ENCODE assay signal across 12 mouse cellular contexts in the genomic region with DNA sequence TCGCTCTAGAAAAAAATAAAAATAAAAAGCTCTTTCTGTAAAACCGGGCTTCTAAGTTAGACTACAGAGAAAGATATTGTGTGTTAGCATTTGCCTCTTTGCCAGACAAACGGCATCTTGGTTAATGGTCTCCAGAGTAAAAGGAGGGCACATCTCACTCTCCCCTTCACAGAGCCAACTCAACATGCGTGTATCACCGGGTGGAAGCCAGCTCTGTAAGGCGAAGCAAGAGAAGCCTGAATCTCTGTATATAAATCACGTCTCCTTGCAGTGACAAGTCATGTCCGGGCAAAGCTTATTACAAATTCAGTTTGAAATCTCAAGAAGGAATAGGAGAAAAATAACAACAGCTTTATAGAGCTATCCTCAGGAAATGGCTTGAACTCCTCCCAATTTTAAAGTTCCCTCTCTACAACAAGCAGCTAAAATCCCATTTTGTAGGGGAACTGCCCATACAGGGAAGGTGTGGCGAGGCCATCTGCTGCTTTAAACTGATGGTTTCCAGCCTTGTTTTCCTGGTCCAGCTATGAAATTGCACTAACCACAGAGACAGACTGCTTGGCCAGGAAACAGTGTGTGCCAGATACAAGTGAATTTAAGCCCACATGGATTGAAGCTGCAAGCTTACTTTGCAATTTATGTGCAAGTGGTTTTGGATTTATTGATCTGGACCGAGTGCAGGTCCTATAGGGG.
A peak's percentile ranks its signal among the peaks of the same experiment; 100 is the strongest.
DNase-seq lines count a peak whose midpoint lies in the region; ATAC-seq and TF ChIP-seq lines count a peak whose summit lies in the region.
"Had no signal": no experiment of that assay in that cellular context is flagged by ENCODE, and none has a peak within 500 bp of the region (broad histone marks: within the 10 kb centered on the region; RNA-seq: fewer than 3 reads in every experiment).

No protein-coding gene starts in this region.

- DNase-seq in gastrocnemius, adult 2 months: no peak
- DNase-seq in gastrocnemius, adult 18-20 months (ENCODE audit: low spot score): no peak
- DNase-seq in 3T3-L1 (ENCODE audit: low read depth, low spot score): peak; percentile 6
- peak; percentile 70 to 86 for DNase-seq in cerebellum, adult 2 months
- DNase-seq in MN1 (ENCODE audit: low spot score): no peak
- DNase-seq: liver, embryonic 13.5 days had no signal

- 23% methylated on average over 10 of the region's 10 CpGs for WGBS in cerebellum, adult 2 months
- WGBS in hindbrain, embryonic 16.5 days: 53% methylated on average over 10 of the region's 10 CpGs
- 63% methylated on average over 10 of the region's 10 CpGs for WGBS in intestine, embryonic 16.5 days

- intact Hi-C loops in gastrocnemius, adult 2 months (cut with DNase I): no loop called here

- H3K4me2 ChIP-seq in hindbrain, embryonic 16.5 days (ENCODE audit: low read length): no peak overlapping the region
- H3K4me2 ChIP-seq in intestine, embryonic 16.5 days (ENCODE audit: low read depth, low read length): no peak overlapping the region
- H3K4me2 ChIP-seq: heart, embryonic 12.5 days; intestine, embryonic 15.5 days; liver, embryonic 13.5 days had no signal

- H3K36me3 ChIP-seq in hindbrain, embryonic 16.5 days (ENCODE audit: control insufficient read depth, insufficient read depth, low read length): no peaks in the 10 kb centered on the region
- H3K36me3 ChIP-seq in intestine, embryonic 16.5 days (ENCODE audit: control insufficient read depth, insufficient read depth, low read length): no peaks in the 10 kb centered on the region
- H3K36me3 ChIP-seq: heart, embryonic 12.5 days; intestine, embryonic 15.5 days; liver, embryonic 13.5 days had no signal

- no peak overlapping the region for H3K4me3 ChIP-seq in gastrocnemius, adult 2 months
- H3K4me3 ChIP-seq in cerebellum, adult 2 months (replicated peaks; ENCODE audit: insufficient read depth, low read depth, low read length): no peak overlapping the region
- H3K4me3 ChIP-seq in hindbrain, embryonic 16.5 days (ENCODE audit: low read length): no peak overlapping the region
- no peak overlapping the region for H3K4me3 ChIP-seq in intestine, embryonic 16.5 days (ENCODE audit: low read length)
- H3K4me3 ChIP-seq: heart, embryonic 12.5 days; intestine, embryonic 15.5 days; liver, embryonic 13.5 days had no signal

- H3K9ac ChIP-seq in hindbrain, embryonic 16.5 days (ENCODE audit: low read depth, low read length): no peak overlapping the region
- H3K9ac ChIP-seq in intestine, embryonic 16.5 days (ENCODE audit: low read depth, low read length): no peak overlapping the region
- H3K9ac ChIP-seq: heart, embryonic 12.5 days; intestine, embryonic 15.5 days; liver, embryonic 13.5 days had no signal

- no peak for TF ChIP-seq POLR2A in cerebellum, adult 2 months (IDR thresholded peaks at IDR 0.05; ENCODE audit: borderline replicate concordance, insufficient read depth, low read length)

- peaks cover 11% of the 10 kb centered on the region; the same call in 1 of the 2 replicates for H3K4me1 ChIP-seq in cerebellum, adult 2 months (ENCODE audit: control insufficient read depth, insufficient read depth, low read length)
- no peaks in the 10 kb centered on the region; the same call in 1 of the 2 replicates for H3K4me1 ChIP-seq in hindbrain, embryonic 16.5 days (ENCODE audit: control insufficient read depth, insufficient read depth, low read depth, low read length)
- no peaks in the 10 kb centered on the region for H3K4me1 ChIP-seq in intestine, embryonic 16.5 days (ENCODE audit: control insufficient read depth, insufficient read depth, low read length)
- H3K4me1 ChIP-seq: heart, embryonic 12.5 days; intestine, embryonic 15.5 days; liver, embryonic 13.5 days had no signal

- H3K9me3 ChIP-seq in hindbrain, embryonic 16.5 days (ENCODE audit: control insufficient read depth, low read length): no peaks in the 10 kb centered on the region
- H3K9me3 ChIP-seq in intestine, embryonic 16.5 days (ENCODE audit: control insufficient read depth, low read length): no peaks in the 10 kb centered on the region
- H3K9me3 ChIP-seq: heart, embryonic 12.5 days; intestine, embryonic 15.5 days; liver, embryonic 13.5 days had no signal

- no peak for TF ChIP-seq CTCF in gastrocnemius, adult 2 months (IDR thresholded peaks at IDR 0.05)
- TF ChIP-seq CTCF in cerebellum, adult 2 months (IDR thresholded peaks at IDR 0.05; ENCODE audit: borderline replicate concordance, insufficient read depth, low read depth, low read length): no peak

- no peaks in the 10 kb centered on the region; the same call in 1 of the 2 replicates for H3K27me3 ChIP-seq in cerebellum, adult 2 months (ENCODE audit: control insufficient read depth, insufficient read depth, low read length)
- H3K27me3 ChIP-seq in hindbrain, embryonic 16.5 days (replicated peaks; ENCODE audit: control insufficient read depth, insufficient read depth, low read length): no peaks in the 10 kb centered on the region
- no peaks in the 10 kb centered on the region for H3K27me3 ChIP-seq in intestine, embryonic 16.5 days (replicated peaks; ENCODE audit: control insufficient read depth, insufficient read depth, low read length)
- H3K27me3 ChIP-seq: CH12.LX; heart, embryonic 12.5 days; intestine, embryonic 15.5 days; liver, embryonic 13.5 days had no signal

- ATAC-seq in hindbrain, embryonic 16.5 days: peak; percentile 62; the same call in 1 of the 2 replicates
- ATAC-seq in intestine, embryonic 16.5 days: no peak
- no peak for ATAC-seq in activated CD4-positive, CD25-positive, alpha-beta regulatory T cell, adult 4 months
- ATAC-seq: intestine, embryonic 15.5 days had no signal

- peak overlapping the region; percentile 57 for H3K27ac ChIP-seq in gastrocnemius, adult 2 months
- no peak overlapping the region for H3K27ac ChIP-seq in cerebellum, adult 2 months (ENCODE audit: insufficient read depth, low read length)
- H3K27ac ChIP-seq in hindbrain, embryonic 16.5 days (ENCODE audit: low read depth, low read length): peak overlapping the region; percentile 54; the same call in 1 of the 2 replicates
- no peak overlapping the region for H3K27ac ChIP-seq in intestine, embryonic 16.5 days (ENCODE audit: low read length)
- H3K27ac ChIP-seq: intestine, embryonic 15.5 days; liver, embryonic 13.5 days had no signal

Comparison
In these comparisons a context has a peak if more than half of its experiments do, and no peak if none do; other contexts are left out.
1. DNase-seq: peak in 3T3-L1 (single experiment) and cerebellum, adult 2 months (2 of 2); none in gastrocnemius, adult 2 months (single experiment), gastrocnemius, adult 18-20 months (single experiment) and MN1 (single experiment).
2. H3K27ac ChIP-seq: peak in gastrocnemius, adult 2 months (single experiment) and hindbrain, embryonic 16.5 days (single experiment); none in cerebellum, adult 2 months (single experiment) and intestine, embryonic 16.5 days (single experiment).